Mouse (Mus musculus) lung, adult 2 months (tissue): Measurements from ENCODE around the gene Tmem160.

Source experiments
- CTCF ChIP-seq: fragments of 200-500 bp; IDR thresholded peaks from 2 replicates; pipeline ENCODE4 v1.5.1; 2011; ENCODE audit warnings: mild to moderate bottlenecking, low read length, control low read depth; ENCODE audit not compliant: insufficient read depth
- POLR2A ChIP-seq: fragments of 200-500 bp; IDR thresholded peaks from 2 replicates; pipeline ENCODE4 v1.6.1; 2011; ENCODE audit warnings: low read depth, mild to moderate bottlenecking, control low read depth, low read length, borderline replicate concordance; ENCODE audit errors: extremely low read depth

DNA sequence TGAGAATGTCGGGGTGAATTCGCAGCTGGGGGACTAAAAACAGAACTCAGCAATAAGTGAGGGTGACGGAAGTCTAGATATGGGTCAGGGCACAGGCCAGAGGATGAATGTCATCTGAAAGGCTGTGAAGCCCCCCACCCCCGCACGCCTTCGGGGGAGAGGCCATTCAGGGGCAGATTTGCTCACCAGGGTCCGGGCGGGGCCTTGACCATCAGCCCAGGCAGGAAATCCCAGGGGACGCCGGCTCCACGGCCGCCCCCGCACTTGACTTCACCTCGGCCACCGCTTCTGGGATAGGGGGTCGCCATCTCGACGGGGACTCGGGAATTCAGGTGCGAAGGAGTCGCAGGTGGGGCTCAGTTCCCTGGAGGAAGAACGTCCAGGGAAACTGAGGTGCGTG lies 22.7 kb downstream of the Tmem160 start:
- TF ChIP-seq CTCF (no peak), POLR2A (no peak)
